Mouse (Mus musculus): ENCODE data around the gene Gm13289. TPM values are rescaled to one million over a fixed set of nuclear protein-coding genes. Genes with fewer than 3 reads are reported as not detected.
"Not testable (repeated sequence)": the region's sequence is repeated elsewhere in the genome, so short reads cannot be mapped to it uniquely, and the experiment has no call there.

The Gm13289 gene
- not detected in 2 replicates for polyA plus RNA-seq (2015; fragmentation: Nextera tagmentation; extraction: Ambion mirVana)

- not testable (repeated sequence) for DNase-seq (ENCODE audit: low spot score)
These were observed at the start of gene Gm13289 for GRCm38 (mm10) chr4:88776622-88777021. Gene Gm13289, plus strand, starts transcription at chr4:88776922.

DNA sequence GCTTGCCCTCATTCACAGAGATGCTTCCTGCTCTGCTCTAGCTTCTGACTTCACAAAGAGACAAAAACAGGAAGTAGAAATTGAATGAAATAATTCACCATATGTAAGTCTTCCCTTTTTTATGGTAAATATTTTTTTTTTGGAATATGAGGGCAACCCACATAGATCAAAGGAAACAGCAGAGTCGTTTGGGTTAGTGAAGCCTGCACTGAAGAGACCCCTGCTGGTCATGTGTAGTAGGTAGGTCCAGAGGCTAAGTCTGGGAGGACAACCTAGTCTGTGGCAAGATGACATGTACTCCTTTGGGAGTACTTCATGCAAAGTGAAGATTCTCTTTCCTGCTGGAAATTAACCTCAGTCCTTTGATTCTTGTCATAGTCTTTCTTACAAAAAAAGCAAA is 49.4 kb upstream of the Gm13289 start:
- peak; percentile 58 for DNase-seq (ENCODE audit: low spot score)

- peak; percentile 75 for DNase-seq (ENCODE audit: low spot score)
These were observed 38.2 kb upstream of the Gm13289 start for GRCm38 (mm10) chr4:88738480-88738879.

GRCm38 (mm10) chr4:88739036-88739435 is 37.7 kb upstream of the Gm13289 start:
- DNase-seq (ENCODE audit: low spot score): no peak

DNA sequence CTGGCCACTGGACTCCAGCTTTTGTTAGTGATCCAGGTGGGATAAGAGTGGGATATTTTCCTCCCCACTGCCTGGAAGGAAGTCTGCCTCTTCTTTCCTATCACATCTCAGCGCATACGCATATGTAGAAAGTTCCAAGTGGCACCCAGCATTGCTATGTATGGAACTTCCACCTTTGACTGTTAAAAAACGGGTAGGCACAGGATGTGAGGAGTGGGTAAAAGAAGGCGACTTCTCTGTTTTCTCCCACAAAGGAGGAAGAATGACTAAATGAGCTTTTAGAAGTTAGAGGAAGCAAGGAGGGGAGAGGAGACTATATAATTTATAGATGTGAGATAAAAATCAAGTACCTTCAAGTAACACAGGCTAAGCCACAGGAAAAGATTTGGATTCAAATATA is 35.3 kb upstream of the Gm13289 start:
- no peak for DNase-seq (ENCODE audit: low spot score)

- peak; percentile 33 for DNase-seq (ENCODE audit: low spot score)
These were observed 33.9 kb upstream of the Gm13289 start for GRCm38 (mm10) chr4:88742771-88743371.

DNA sequence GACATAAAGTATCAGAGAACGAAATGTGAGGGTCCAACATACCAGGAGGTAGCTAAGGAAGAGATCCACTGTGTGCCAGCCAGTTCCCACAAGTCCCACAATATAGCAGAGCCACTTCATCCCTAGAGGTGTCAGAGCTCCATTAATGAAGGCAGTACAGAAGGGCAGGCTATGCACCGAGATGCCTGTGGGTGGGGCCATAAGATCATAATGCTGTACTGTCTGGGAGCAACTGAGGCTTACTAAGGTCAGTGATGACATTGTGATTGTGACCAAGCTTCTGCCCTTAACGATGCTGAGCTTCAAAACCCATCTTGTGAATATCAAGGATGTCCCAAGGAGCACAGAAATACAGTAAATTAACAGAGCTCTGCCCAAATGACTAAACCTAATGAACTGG is 32.5 kb upstream of the Gm13289 start:
- no peak for DNase-seq (ENCODE audit: low spot score)

DNA sequence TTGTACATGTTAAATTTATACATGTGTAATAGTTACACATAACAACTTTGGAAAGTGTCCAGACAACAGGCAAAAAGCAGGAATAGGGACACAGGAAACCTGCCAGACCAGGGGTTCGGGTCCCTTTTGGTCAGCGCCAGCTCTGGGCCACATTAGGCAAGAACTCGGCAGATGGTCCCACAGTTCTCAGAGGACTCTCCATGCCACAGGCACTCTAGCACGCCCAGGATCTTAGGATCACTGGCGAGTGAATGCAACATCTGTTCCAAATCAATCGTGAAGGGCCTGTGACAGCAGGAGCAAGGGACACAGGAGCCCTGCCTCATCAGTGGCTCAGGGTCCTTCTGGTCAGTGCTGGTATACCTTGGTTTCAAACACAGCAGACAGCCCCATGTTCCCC is 26.8 kb upstream of the Gm13289 start:
- no peak for DNase-seq (ENCODE audit: low spot score)

DNA sequence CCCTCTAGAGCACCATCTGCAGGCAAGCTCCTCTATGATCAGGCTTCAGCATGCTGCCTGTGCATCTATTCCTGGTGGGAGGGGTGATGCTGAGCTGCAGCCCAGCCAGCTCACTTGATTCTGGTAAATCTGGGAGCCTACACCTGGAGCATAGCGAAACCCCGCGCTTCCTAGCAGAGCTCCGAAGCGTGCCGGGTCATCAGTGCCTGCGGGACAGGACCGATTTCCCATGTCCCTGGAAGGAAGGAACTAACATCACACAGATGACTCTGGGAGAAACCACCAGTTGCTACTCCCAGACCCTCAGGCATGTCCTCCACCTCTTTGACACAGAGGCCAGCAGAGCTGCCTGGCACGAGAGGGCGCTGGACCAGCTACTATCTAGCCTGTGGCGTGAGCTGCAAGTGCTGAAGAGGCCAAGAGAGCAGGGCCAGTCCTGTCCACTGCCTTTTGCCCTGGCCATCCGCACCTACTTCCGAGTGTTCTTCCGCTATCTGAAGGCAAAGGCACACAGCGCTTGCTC is 21.8 kb upstream of the Gm13289 start, which contains the start of gene Gm13271:
TSS of gene Gm13271 (plus strand) at position 51 of the 523 bp plus-strand sequence.
- not testable (repeated sequence) for DNase-seq (ENCODE audit: low spot score)

DNA sequence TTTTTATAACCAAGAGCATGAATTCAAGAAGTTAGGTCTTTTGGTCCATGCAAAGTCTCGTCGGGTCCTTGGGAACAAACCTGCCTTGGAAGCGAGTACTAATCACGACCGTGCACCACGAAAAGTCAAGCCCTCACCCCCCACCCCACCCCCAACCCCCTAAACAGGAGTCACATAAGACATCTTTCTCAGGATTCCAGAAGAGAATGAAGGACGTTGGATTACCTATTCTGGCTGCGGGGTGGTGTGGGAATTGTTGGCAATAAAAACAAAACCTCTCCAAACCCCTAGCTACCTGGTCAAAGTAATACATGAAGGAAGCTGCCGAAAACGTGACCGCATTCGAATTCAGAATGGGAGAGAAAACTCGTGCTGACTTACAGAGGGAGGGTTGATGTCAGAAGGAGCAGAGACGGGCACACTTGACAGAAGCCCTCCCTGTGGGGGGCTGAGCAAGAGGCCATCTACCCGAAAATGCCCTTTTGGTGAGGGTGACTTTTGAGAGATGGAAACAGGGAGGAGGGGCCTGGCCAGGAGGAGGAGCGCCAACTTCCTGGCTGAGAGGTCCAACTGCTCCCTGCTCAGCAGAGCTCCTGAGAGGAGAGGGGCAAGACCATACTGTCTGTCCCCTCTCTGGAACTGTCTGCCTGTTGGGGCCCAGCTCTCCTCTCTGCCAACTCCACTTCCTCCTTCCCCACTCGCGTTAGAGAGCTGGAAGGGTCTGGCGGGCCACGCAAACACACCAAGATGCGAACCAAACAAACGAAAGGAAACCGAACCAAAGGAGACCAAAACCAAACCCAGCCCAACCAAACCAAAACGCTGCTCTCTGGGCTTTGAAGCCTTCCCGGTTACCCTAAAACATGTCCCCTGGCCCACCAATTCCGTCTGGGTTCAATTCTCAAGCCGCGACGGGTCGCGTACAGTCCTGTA is 19.9 kb upstream of the Gm13289 start:
- DNase-seq (ENCODE audit: low spot score): peak; percentile 35

GRCm38 (mm10) chr4:88757628-88758031 is 19.1 kb upstream of the Gm13289 start:
- peak; percentile 83 for DNase-seq (ENCODE audit: low spot score)

DNA sequence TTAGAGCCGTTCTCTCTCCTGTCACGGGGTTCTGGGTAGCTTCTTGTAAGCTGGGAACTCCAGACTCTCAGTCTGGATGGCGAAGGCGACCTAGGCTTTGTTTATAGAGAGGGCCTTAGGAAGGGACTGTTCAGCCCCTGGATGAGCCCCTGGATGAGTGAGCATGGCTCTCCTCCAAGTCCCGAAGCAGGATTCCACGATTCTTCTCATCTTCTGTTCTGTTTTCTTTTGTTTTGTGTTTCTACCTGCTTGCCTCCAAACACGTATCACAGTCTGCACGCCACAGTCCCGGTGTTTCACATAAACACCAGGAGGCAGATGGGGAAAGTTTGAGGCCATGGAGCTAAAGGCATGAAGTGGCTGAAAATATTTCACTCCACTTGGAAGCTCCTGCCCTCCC is 18.0 kb upstream of the Gm13289 start:
- DNase-seq (ENCODE audit: low spot score): not testable (repeated sequence)

DNA sequence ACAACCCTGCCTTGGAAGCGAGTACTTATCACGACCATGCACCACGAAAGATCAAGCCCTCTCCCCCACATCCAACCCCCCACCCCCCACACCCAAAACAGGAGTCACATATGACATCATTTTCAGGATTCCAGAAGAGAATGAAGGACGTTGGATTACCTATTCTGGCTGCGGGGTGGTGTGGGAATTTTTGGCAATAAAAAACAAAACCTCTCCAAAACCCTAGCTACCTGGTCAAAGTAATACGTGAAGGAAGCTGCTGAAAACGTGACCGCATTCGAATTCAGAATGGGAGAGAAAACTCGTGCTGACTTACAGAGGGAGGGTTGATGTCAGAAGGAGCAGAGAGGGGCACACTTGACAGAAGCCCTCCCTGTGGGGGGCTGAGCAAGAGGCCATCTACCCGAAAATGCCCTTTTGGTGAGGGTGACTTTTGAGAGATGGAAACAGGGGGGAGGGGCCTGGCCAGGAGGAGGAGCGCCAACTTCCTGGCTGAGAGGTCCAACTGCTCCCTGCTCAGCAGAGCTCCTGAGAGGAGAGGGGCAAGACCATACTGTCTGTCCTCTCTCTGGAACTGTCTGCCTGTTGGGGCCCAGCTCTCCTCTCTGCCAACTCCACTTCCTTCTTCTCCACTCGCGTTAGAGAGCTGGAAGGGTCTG is 17.0 kb upstream of the Gm13289 start, which contains the start of gene Gm13283:
TSS of gene Gm13283 (plus strand) at position 510 of the 659 bp plus-strand sequence.
- DNase-seq (ENCODE audit: low spot score): not testable (repeated sequence)

GRCm38 (mm10) chr4:88760431-88760830 is 16.3 kb upstream of the Gm13289 start:
- DNase-seq (ENCODE audit: low spot score): peak; percentile 30

DNA sequence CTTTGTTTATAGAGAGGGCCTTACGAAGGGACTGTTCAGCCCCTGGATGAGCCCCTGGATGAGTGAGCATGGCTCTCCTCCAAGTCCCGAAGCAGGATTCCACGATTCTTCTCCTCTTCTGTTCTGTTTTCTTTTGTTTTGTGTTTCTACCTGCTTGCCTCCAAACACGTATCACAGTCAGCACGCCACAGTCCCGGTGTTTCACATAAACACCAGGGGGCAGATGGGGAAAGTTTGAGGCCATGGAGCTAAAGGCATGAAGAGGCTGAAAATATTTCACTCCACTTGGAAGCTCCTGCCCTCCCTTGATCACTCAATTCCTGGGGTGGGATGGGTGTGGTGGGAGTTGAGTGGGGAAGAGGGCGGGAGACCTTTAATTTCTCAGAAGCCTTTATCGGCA is 14.9 kb upstream of the Gm13289 start:
- DNase-seq (ENCODE audit: low spot score): not testable (repeated sequence)

DNA sequence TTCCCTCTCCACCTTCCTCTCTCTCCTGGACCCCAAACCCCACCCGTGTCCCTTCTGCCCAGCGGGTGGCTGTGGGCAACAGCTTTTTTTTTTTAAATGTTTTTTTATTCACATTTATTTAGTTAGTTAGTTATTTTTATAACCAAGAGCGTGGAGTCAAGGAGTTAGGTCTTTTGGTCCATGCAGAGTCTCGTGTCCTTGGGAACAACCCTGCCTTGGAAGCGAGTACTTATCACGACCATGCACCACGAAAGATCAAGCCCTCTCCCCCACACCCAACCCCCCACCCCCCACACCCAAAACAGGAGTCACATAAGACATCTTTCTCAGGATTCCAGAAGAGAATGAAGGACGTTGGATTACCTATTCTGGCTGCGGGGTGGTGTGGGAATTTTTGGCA is 14.4 kb upstream of the Gm13289 start:
- not testable (repeated sequence) for DNase-seq (ENCODE audit: low spot score)

DNA sequence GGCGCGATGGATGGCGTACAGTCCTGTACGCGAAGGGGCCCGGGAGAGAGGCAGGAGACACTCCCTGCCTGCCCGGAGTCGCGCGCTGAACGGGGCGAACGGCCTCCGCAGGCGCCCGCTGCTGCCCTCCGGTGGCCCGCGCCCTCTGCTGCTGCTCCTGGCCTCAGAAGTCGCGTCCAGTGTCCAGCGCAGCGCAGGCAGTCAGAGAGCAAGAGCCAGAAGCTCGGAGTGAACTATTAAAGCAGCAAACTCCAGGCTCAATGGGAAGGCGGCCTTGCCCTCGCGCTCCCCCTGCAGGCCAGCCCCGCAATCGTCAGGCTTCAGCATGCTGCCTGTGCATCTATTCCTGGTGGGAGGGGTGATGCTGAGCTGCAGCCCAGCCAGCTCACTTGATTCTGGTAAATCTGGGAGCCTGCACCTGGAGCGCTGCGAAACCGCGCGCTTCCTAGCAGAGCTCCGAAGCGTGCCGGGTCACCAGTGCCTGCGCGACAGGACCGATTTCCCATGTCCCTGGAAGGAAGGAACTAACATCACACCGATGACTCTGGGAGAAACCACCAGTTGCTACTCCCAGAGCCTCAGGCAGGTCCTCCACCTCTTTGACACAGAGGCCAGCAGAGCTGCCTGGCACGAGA is 13.2 kb upstream of the Gm13289 start:
- DNase-seq (ENCODE audit: low spot score): peak; percentile 52

GRCm38 (mm10) chr4:88773534-88773933 is 3.2 kb upstream of the Gm13289 start, which contains the start of gene Gm13290:
Gene Gm13290, plus strand, starts transcription at chr4:88773834.
- not testable (repeated sequence) for DNase-seq (ENCODE audit: low spot score)

- not testable (repeated sequence) for DNase-seq (ENCODE audit: low spot score)
These were observed 2.8 kb downstream of the Gm13289 start, which contains the start of gene Gm13272 for GRCm38 (mm10) chr4:88779550-88779949. Gene Gm13272, plus strand, starts transcription at chr4:88779850.

- DNase-seq (ENCODE audit: low spot score): not testable (repeated sequence)
These were observed 3.6 kb downstream of the Gm13289 start for GRCm38 (mm10) chr4:88780320-88780719.

DNA sequence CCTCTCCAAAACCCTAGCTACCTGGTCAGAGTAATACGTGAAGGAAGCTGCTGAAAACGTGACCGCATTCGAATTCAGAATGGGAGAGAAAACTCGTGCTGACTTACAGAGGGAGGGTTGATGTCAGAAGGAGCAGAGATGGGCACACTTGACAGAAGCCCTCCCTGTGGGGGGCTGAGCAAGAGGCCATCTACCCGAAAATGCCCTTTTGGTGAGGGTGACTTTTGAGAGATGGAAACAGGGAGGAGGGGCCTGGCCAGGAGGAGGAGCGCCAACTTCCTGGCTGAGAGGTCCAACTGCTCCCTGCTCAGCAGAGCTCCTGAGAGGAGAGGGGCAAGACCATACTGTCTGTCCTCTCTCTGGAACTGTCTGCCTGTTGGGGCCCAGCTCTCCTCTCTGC is 5.1 kb downstream of the Gm13289 start, which contains the start of gene Ifnz:
TSS of gene Ifnz (plus strand) at position 301 of the 400 bp plus-strand sequence.
- DNase-seq (ENCODE audit: low spot score): not testable (repeated sequence)
